Mouse (Mus musculus) midbrain, embryonic 10.5 days (tissue): ENCODE measurements around the gene Ppp2r5b. TPM values are rescaled to one million over a fixed set of nuclear protein-coding genes. Genes with fewer than 3 reads are reported as not detected.

Experiments
- DNase-seq: peaks from one replicate; pipeline ENCODE4 v3.0.0-alpha.2; 2017; ENCODE audit warnings: low spot score
- H3K27ac ChIP-seq: fragments of 300-500 bp; sonication (generic); replicated peaks from 2 replicates; pipeline ENCODE4 v1.5.1; 2016; ENCODE audit warnings: mild to moderate bottlenecking
- H3K27me3 ChIP-seq: fragments of 300-500 bp; sonication (generic); 2 replicates; pipeline ENCODE4 v1.6.1; 2016; ENCODE audit warnings: low read depth, mild to moderate bottlenecking; ENCODE audit not compliant: poor library complexity, severe bottlenecking
- H3K36me3 ChIP-seq: fragments of 300-500 bp; sonication (generic); 2 replicates; pipeline ENCODE4 v1.6.1; 2016; ENCODE audit warnings: mild to moderate bottlenecking, moderate library complexity
- H3K4me1 ChIP-seq: fragments of 300-500 bp; sonication (generic); 2 replicates; pipeline ENCODE4 v1.6.1; 2016
- H3K4me3 ChIP-seq: fragments of 300-500 bp; sonication (generic); 2 replicates; pipeline ENCODE4 v1.5.1; 2016; ENCODE audit warnings: mild to moderate bottlenecking, moderate library complexity
- H3K9me3 ChIP-seq: fragments of 300-500 bp; sonication (generic); replicated peaks from 2 replicates; pipeline ENCODE4 v1.6.1; 2016; ENCODE audit warnings: mild to moderate bottlenecking
- WGBS: fragments of 180-500 bp; shearing (Covaris S2); methylation state at CpG from one replicate; pipeline ENCODE4 v1.1.7; 2016; 5-methylcytosine and 5-hydroxymethylcytosine counted together
- polyA plus RNA-seq: library from polyadenylated mRNA; unstranded; fragments of >200 nt; fragmentation: Nextera tagmentation; extraction: Ambion mirVana; gene quantifications from 2 replicates; pipeline ENCODE4 v1.2.1, GENCODE M21; 2016

The Ppp2r5b gene
- polyA plus RNA-seq, 1 experiment from 2014 or later = 31.7 TPM

DNA sequence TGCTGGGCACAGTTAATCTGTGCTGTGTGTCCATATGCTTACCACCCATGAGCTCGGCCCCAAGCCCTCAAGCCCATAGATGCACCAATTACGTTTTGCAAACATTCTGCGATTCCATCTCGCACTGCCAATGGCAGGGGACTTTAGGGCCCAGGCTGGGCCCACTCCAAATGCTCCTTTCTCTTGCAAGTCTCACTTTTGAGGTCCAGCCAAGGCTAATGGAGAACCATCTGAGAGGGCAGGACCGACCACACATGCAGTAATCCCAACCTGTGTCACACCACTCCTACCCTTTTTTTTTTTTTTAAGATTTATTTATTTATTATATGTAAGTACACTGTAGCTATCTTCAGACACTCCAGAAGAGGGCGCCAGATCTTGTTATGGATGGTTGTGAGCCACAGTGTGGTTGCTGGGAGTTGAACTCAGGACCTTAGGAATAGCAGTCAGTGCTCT is 30.1 kb upstream of the Ppp2r5b start:
- no peaks in the 10 kb centered on the region; the same call in 1 of the 2 replicates for H3K9me3 ChIP-seq
- WGBS = 71% methylated on average over 6 of the region's 6 CpGs
- no peaks in the 10 kb centered on the region for H3K27me3 ChIP-seq
- peaks cover 22% of the 10 kb centered on the region for H3K36me3 ChIP-seq
- no peak for DNase-seq
- no peak overlapping the region for H3K4me3 ChIP-seq
- peaks cover 2% of the 10 kb centered on the region for H3K4me1 ChIP-seq
- H3K27ac ChIP-seq = no peak overlapping the region

DNA sequence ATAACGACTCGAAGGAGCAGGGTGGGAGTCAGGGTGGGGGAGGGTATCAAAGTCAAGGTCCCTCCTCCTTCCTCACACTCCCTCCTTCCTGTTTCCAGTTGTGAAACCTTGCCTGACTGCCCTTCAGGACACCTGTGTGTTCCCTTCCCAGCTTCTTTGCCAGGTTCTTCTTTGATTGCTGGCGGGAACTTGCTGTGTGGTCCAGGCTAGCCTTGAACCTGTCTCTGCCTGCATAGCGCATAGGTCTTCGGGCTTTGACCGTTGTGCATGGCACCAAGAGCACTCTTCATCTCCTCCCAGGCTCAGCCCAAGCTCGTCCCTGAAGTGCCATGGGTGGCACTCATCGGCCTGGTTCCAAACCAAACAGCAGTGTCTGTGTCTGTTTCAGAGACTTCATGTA is 29.3 kb upstream of the Ppp2r5b start:
- 86% methylated on average over 8 of the region's 8 CpGs for WGBS
- Histone ChIP-seq H3K27me3 (no peaks in the 10 kb centered on the region), H3K36me3 (peaks cover 30% of the 10 kb centered on the region), H3K4me3 (no peak overlapping the region), H3K9me3 (no peaks in the 10 kb centered on the region; the same call in 1 of the 2 replicates), H3K27ac (no peak overlapping the region), H3K4me1 (no peaks in the 10 kb centered on the region)
- no peak for DNase-seq

DNA sequence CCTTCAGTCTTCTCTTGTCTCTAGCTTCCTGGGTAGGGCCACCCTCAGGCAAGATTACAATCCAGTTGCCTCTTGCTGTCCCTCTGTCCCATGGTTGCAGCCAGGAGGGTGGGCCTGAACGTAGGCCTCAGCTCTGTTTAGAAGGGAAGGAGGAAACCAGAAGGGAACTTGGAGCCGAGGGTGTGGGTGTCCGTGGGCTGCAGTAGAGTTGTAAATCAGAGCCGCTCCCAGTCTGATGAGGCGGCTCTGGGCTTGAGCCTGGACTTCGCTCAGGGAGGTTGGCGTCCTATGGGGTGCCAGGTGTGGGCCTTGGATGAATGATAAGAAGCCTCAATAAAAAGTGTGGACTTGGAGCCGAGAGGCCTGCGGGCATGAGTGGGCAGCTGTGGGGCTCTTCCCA is 28.5 kb upstream of the Ppp2r5b start:
- Histone ChIP-seq H3K27me3 (no peaks in the 10 kb centered on the region), H3K27ac (no peak overlapping the region), H3K4me1 (no peaks in the 10 kb centered on the region), H3K9me3 (no peaks in the 10 kb centered on the region; the same call in 1 of the 2 replicates), H3K36me3 (peaks cover 36% of the 10 kb centered on the region), H3K4me3 (no peak overlapping the region)
- no peak for DNase-seq
- WGBS = 84% methylated on average over 9 of the region's 9 CpGs

DNA sequence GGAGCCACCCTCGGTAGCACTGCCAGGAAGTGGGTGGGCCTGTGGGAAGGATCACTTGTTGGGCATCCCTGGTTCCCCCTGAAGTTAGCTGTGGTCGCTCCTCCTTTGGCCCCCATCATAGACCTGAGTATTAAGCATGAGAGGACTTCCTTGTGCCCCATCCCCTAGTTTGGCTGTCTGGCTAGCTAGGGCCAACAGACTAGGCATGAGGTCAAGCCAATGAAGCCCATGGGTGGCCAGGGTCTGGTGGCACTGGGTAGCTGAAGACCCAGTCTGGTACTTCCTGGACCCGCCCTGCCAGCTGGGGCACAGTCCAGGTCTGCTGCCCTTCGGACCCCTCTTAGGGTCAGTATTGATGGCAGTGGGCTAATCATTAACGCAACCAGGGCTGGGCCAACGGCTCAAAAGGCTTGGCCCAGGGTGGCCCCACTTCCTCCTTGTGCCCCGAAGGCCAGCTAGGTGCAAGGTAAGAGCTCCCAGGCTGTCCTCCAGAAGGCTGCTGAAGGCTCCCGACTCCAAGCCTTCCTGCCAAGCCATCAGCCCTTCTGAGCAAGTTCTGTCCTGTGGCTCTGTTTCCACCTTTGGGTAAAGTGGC is 27.3 kb upstream of the Ppp2r5b start:
- no peak for DNase-seq
- no peak overlapping the region for H3K4me3 ChIP-seq
- H3K36me3 ChIP-seq = peaks cover 48% of the 10 kb centered on the region
- 95% methylated on average over 8 of the region's 8 CpGs for WGBS
- no peaks in the 10 kb centered on the region for H3K27me3 ChIP-seq
- H3K9me3 ChIP-seq = no peaks in the 10 kb centered on the region; the same call in 1 of the 2 replicates
- no peak overlapping the region for H3K27ac ChIP-seq
- no peaks in the 10 kb centered on the region for H3K4me1 ChIP-seq

DNA sequence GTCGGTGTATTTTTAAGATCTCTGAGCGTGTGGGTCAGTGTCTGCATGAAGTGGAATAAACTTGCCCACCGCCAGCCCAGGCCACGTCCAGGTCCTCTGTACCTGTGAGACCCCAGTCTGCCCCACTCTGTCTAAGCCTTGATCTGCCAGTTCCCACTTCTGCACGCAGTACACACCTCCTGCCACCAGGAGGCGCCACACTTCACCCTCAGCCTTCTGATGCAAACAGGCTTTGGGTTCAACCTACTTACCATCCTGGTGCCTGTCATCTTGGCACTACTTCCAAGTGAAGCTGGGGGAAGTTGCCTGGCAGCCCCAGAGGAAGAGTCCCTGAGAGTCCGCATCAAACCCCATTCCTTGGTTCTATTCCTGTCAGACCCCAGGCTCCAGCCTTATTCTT is 26.6 kb upstream of the Ppp2r5b start:
- H3K36me3 ChIP-seq = peaks cover 55% of the 10 kb centered on the region
- H3K27ac ChIP-seq = no peak overlapping the region
- no peaks in the 10 kb centered on the region; the same call in 1 of the 2 replicates for H3K9me3 ChIP-seq
- 58% methylated on average over 7 of the region's 7 CpGs for WGBS
- H3K4me3 ChIP-seq = no peak overlapping the region
- no peaks in the 10 kb centered on the region for H3K27me3 ChIP-seq
- H3K4me1 ChIP-seq = no peaks in the 10 kb centered on the region
- DNase-seq = peak; percentile 68

DNA sequence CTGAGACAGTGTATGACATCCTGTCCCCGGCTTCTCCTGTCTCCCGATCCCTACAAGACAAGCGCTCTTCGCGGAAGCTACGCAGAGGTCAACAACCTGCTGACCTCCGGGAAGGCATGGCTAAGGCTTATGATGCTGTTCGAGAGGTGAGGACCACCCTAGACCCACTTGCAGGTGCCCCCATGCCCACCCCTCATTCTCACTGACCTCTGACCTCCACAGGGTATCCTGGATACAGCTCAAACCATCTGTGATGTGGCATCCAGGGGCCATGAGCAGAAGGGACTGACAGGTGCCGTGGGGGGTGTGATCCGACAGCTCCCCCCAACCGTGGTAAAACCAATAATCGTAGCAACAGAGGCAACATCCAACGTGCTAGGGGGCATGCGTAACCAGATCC is 25.7 kb upstream of the Ppp2r5b start:
- Histone ChIP-seq H3K27ac (no peak overlapping the region), H3K4me3 (no peak overlapping the region), H3K9me3 (no peaks in the 10 kb centered on the region; the same call in 1 of the 2 replicates), H3K4me1 (no peaks in the 10 kb centered on the region), H3K36me3 (peaks cover 63% of the 10 kb centered on the region), H3K27me3 (no peaks in the 10 kb centered on the region)
- WGBS = 93% methylated on average over 14 of the region's 14 CpGs
- no peak for DNase-seq

DNA sequence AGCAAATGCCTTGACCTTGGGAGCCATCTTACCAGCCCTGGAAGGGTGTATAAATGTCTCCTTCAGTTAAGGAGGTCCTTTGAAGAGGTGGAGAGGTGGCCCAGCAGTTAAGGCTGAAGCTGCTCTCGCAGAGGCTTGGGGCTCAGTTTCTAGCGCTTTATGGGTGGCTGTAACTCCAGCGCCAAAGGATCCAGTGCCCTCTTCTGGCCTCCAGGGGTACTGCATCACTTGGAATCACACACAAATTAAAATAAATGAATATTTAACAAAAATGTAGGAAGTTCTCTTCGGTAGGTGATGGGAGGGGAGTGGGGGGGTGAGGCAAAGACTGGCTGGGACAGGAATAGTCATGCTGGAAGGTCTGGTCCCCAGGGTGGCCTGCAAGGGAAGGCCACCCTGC is 25.3 kb upstream of the Ppp2r5b start:
- no peaks in the 10 kb centered on the region for H3K27me3 ChIP-seq
- H3K36me3 ChIP-seq = peaks cover 68% of the 10 kb centered on the region
- no peaks in the 10 kb centered on the region; the same call in 1 of the 2 replicates for H3K9me3 ChIP-seq
- no peak for DNase-seq
- H3K4me3 ChIP-seq = no peak overlapping the region
- H3K4me1 ChIP-seq = no peaks in the 10 kb centered on the region
- H3K27ac ChIP-seq = no peak overlapping the region
- WGBS = 90% methylated on average over 4 of the region's 4 CpGs

DNA sequence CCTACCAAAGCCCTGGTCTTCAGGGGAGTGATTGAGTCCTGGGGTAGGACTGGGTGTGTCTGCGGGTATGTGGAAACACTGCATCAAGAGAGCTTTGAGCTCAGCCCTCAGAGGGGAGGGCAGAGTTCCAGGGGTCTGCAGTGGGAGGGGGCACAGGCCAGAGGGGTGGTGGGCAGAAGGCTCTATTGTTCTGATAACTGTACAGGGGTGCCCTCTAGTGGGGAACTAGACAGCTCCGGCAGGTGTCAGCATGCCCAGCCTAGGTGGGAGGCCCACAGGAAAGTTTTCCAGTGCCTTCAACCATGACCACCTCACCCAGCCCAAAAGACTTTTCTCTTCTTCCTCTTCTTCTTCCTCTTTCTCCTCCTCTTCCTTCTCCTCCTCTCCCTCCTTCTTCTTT is 24.8 kb upstream of the Ppp2r5b start:
- 70% methylated on average over 2 of the region's 2 CpGs for WGBS
- Histone ChIP-seq H3K9me3 (no peaks in the 10 kb centered on the region; the same call in 1 of the 2 replicates), H3K4me1 (no peaks in the 10 kb centered on the region), H3K27ac (no peak overlapping the region; the same call in 1 of the 2 replicates), H3K4me3 (no peak overlapping the region), H3K36me3 (peaks cover 73% of the 10 kb centered on the region), H3K27me3 (no peaks in the 10 kb centered on the region)
- DNase-seq = no peak

DNA sequence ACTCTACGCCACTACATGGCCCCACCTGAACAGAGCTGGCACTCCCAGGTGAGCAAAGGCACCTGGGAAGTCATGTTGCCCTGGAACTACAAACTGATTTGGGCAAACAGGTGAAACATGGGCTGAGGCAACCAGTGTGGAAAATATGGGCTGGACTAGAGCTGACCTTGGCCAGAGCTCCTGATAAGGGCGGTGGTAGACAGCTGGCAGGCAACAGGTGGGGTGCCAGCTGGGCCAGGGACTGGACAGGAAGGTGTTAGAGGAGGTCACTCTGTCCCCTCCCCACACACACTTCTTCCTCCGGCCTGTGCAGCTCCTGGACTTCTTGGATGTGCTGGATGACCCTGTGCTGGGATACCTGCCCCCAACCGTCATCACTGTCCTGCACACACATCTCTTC is 17.3 kb upstream of the Ppp2r5b start:
- Histone ChIP-seq H3K36me3 (peaks cover 94% of the 10 kb centered on the region), H3K27ac (no peak overlapping the region), H3K27me3 (no peaks in the 10 kb centered on the region), H3K4me3 (no peak overlapping the region), H3K9me3 (no peaks in the 10 kb centered on the region), H3K4me1 (no peaks in the 10 kb centered on the region)
- WGBS = 93% methylated on average over 4 of the region's 4 CpGs
- no peak for DNase-seq

DNA sequence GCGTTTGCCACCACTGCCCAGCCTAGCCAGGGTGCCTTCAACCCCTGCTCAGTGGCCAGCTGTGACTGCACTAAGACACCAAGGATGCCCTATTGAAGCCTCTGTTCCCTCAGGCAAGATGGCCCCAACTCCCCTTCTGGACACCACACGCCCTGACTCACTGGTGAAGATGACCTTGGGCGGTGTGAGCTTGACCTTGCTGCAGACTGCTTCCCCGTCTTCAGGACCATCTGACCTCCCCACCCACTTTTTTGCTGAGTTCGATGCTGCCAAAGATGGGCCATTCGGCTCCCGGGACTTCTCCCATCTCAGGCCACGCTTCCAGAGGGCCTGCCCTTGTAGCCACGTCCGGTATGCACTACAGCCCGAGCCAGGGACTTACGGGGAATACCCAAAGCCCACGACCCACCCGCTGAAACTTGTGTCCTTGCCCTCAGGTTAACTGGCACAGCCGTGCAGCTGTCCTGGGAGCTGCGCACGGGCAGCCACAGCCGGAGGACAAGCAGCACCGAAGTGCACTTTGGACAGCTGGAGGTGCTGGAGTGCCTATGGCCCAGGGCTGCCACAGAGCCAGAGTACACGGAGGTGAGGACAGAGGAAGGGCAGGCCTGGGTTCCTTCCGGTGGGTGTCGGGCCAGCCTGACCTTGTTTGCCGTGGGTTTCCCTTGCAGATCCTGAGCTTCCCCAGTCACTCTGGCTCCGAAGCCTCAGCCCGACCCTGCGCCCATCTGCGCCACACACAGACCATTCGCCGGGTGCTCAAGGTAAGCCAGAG is 12.0 kb upstream of the Ppp2r5b start:
- peaks cover 79% of the 10 kb centered on the region for H3K36me3 ChIP-seq
- 92% methylated on average over 29 of the region's 29 CpGs for WGBS

DNA sequence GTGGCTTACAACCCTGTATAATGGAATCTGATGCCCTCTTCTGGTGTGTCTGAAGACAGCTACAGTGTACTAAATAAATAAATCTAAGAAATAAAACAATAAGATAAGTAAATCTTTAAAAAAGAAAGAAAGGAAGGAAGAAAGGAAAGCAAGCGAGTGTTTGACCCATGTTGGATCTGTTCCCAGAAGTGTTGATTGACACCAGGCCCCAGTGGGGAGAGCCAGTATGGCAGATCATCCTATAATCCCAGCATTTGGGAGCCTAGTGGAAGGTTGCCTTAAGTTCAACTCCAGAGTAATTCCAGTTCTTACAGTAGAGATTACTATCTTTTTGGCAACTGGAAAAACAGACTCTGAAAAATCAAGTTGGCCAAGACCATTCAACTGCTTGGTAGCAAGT is 10.1 kb upstream of the Ppp2r5b start:
- peaks cover 61% of the 10 kb centered on the region for H3K36me3 ChIP-seq
- DNase-seq = no peak
- WGBS = 94% methylated on average over 1 of the region's 1 CpGs
- H3K27me3 ChIP-seq = no peaks in the 10 kb centered on the region
- H3K4me3 ChIP-seq = no peak overlapping the region
- H3K9me3 ChIP-seq = no peaks in the 10 kb centered on the region
- no peak overlapping the region for H3K27ac ChIP-seq
- H3K4me1 ChIP-seq = peaks cover 20% of the 10 kb centered on the region

More for the DNA sequence above, 12.0 kb upstream of the Ppp2r5b start:
- H3K4me1 ChIP-seq = peaks cover 9% of the 10 kb centered on the region
- no peak for DNase-seq
- H3K27me3 ChIP-seq = no peaks in the 10 kb centered on the region
- no peak overlapping the region for H3K27ac ChIP-seq
- H3K4me3 ChIP-seq = 0 out of 2 replicates have a peak overlapping the region, but pooled peaks have one; percentile 16
- no peaks in the 10 kb centered on the region for H3K9me3 ChIP-seq

DNA sequence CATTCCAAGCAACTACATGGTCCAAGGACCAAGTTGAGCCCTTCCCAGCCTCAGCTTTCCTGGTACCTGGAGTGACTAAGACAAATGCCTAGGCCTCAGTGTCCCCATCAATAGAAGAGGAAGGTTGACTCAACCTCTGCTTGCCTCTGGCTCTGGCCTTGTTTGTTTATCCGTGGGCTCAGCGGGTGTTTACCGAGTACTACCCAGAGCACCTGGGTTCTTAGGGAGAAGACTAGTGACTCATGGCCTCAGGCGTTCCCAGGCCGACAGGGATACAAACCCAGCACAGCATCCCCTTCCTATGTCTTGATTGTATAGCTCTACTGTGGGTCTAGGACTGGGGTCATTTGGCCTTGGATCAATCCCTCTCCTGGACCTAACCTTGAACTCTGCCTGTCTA is 7.6 kb upstream of the Ppp2r5b start:
- Histone ChIP-seq H3K27me3 (no peaks in the 10 kb centered on the region), H3K27ac (no peak overlapping the region), H3K4me3 (peak overlapping the region; percentile 70; the same call in 1 of the 2 replicates), H3K4me1 (peaks cover 22% of the 10 kb centered on the region), H3K36me3 (peaks cover 40% of the 10 kb centered on the region), H3K9me3 (no peaks in the 10 kb centered on the region)
- 82% methylated on average over 5 of the region's 5 CpGs for WGBS
- DNase-seq = no peak

DNA sequence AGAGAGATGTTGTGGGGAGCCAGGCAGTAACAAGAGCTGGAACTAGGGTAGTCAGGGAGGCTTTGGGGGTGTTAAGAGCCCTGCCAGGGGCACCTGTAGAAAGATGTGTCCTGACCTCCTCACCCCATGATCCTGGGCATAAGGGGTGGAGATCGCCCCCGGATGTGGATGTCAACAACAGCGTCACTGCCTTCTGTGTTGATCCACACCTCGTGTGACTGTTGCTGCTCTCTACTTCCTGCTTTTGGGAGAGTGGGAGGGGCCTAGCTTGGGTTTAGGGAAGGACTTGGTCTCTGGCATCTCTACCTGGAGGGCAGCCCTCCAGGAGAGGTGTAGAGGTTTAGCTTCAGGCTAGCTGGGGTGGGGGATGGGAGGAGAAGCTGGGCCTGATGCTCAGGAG is 6.6 kb upstream of the Ppp2r5b start:
- peak overlapping the region; percentile 70 for H3K4me3 ChIP-seq
- H3K27me3 ChIP-seq = no peaks in the 10 kb centered on the region
- DNase-seq = peak; percentile 22
- H3K9me3 ChIP-seq = no peaks in the 10 kb centered on the region
- peaks cover 22% of the 10 kb centered on the region for H3K4me1 ChIP-seq
- WGBS = 6% methylated on average over 4 of the region's 4 CpGs
- H3K36me3 ChIP-seq = peaks cover 31% of the 10 kb centered on the region
- peak overlapping the region; percentile 81 for H3K27ac ChIP-seq
